Mouse (Mus musculus) MEL (cell line): Measurements from ENCODE around the gene Nsun2. TPM values are rescaled to one million over a fixed set of nuclear protein-coding genes. Genes with fewer than 3 reads are reported as not detected.
"Not testable (repeated sequence)": the region's sequence is repeated elsewhere in the genome, so short reads cannot be mapped to it uniquely, and the experiment has no call there.

ENCODE experiments used
- DNase-seq: peaks from one replicate; pipeline ENCODE4 v3.0.0; 2011; ENCODE audit warnings: low read depth, low spot score
- H3K27ac ChIP-seq: 2 replicates; pipeline ENCODE4 v1.5.1; 2012; ENCODE audit warnings: low read depth, mild to moderate bottlenecking, control low read depth, low read length, moderate library complexity; ENCODE audit not compliant: control insufficient read depth
- H3K27me3 ChIP-seq, 2 experiments: fragments of 150-350 bp in 1 of 2; sonication (generic) in 1 of 2; 2 replicates each; pipeline ENCODE4 v1.6.1; 2012; ENCODE audit warnings: low read length in 2 of 2, mild to moderate bottlenecking in 2 of 2, improper control_type of control experiment in 1 of 2, moderate library complexity in 1 of 2; ENCODE audit not compliant: insufficient read depth in 2 of 2, control insufficient read depth in 1 of 2
- H3K36me3 ChIP-seq, 2 experiments: 2 replicates each; pipeline ENCODE4 v1.6.1; 2012 to 2014; ENCODE audit warnings: low read length in 2 of 2, improper control_type of control experiment in 1 of 2, inconsistent platforms in 1 of 2, mild to moderate bottlenecking in 1 of 2; ENCODE audit not compliant: insufficient read depth in 2 of 2, control insufficient read depth in 1 of 2
- H3K4me1 ChIP-seq, 2 experiments: fragments of 150-350 bp in 1 of 2; sonication (generic) in 1 of 2; 2 replicates each; pipeline ENCODE4 v1.6.1; 2012; ENCODE audit warnings: low read length in 2 of 2, improper control_type of control experiment in 1 of 2, mild to moderate bottlenecking in 1 of 2; ENCODE audit not compliant: insufficient read depth in 2 of 2, control insufficient read depth in 1 of 2
- H3K4me3 ChIP-seq, 2 experiments: fragments of 150-350 bp in 1 of 2; sonication (generic) in 1 of 2; 2 replicates each; pipeline ENCODE4 v1.5.1; 2012; ENCODE audit warnings: low read depth in 2 of 2, low read length in 2 of 2, mild to moderate bottlenecking in 2 of 2, moderate library complexity in 2 of 2, control low read depth in 1 of 2, improper control_type of control experiment in 1 of 2; ENCODE audit not compliant: control insufficient read depth in 1 of 2, insufficient read depth in 1 of 2
- H3K79me2 ChIP-seq: 2 replicates; pipeline ENCODE4 v1.6.1; 2012; ENCODE audit warnings: mild to moderate bottlenecking, low read length, moderate library complexity; ENCODE audit not compliant: control insufficient read depth, poor library complexity, insufficient read depth
- H3K9ac ChIP-seq: 2 replicates; pipeline ENCODE4 v1.6.1; 2012; ENCODE audit warnings: low read depth, mild to moderate bottlenecking, control low read depth, low read length, moderate library complexity; ENCODE audit not compliant: control insufficient read depth, poor library complexity, severe bottlenecking
- H3K9me3 ChIP-seq: fragments of 150-350 bp; sonication (generic); replicated peaks from 2 replicates; pipeline ENCODE4 v1.6.1; 2012; ENCODE audit warnings: mild to moderate bottlenecking, low read length, improper control_type of control experiment, moderate library complexity; ENCODE audit not compliant: insufficient read depth
- BHLHE40 ChIP-seq: IDR thresholded peaks from 2 replicates; pipeline ENCODE4 v1.6.1; 2012; ENCODE audit warnings: low read depth, mild to moderate bottlenecking, inconsistent platforms, low read length, improper control_type of control experiment, borderline replicate concordance
- GABPA ChIP-seq: IDR thresholded peaks from 2 replicates; pipeline ENCODE4 v1.6.1; 2012; ENCODE audit warnings: low read depth, mild to moderate bottlenecking, inconsistent platforms, low read length, improper control_type of control experiment, moderate library complexity
- GATA1 ChIP-seq: IDR thresholded peaks from 2 replicates; pipeline ENCODE4 v1.6.1; 2011; ENCODE audit warnings: low read depth, low read length, improper control_type of control experiment
- KAT2A ChIP-seq: conservative IDR thresholded peaks from 2 replicates; pipeline ENCODE4 v1.6.1; 2012; ENCODE audit warnings: low read depth, low read length, improper control_type of control experiment, inconsistent platforms
- MAFK ChIP-seq: IDR thresholded peaks from 2 replicates; pipeline ENCODE4 v1.6.1; 2011; ENCODE audit warnings: low read depth, mild to moderate bottlenecking, low read length, improper control_type of control experiment, borderline replicate concordance
- MXI1 ChIP-seq: IDR thresholded peaks from 2 replicates; pipeline ENCODE4 v1.6.1; 2011; ENCODE audit warnings: mild to moderate bottlenecking, low read depth, low read length, improper control_type of control experiment
- POLR2A ChIP-seq, 2 experiments: IDR thresholded peaks; 2 replicates each; pipeline ENCODE4 v1.6.1; 2011 to 2012; ENCODE audit warnings: low read length in 2 of 2, mild to moderate bottlenecking in 2 of 2, control low read depth in 1 of 2, improper control_type of control experiment in 1 of 2, low read depth in 1 of 2, moderate library complexity in 1 of 2; ENCODE audit not compliant: control insufficient read depth in 1 of 2, insufficient read depth in 1 of 2, poor library complexity in 1 of 2
- RCOR1 ChIP-seq: IDR thresholded peaks from 2 replicates; pipeline ENCODE4 v1.6.1; 2012; ENCODE audit warnings: low read depth, mild to moderate bottlenecking, inconsistent platforms, low read length, improper control_type of control experiment
- TCF12 ChIP-seq: IDR thresholded peaks from 2 replicates; pipeline ENCODE4 v1.6.1; 2014; ENCODE audit warnings: low read depth, mild to moderate bottlenecking, inconsistent platforms, low read length, improper control_type of control experiment, moderate library complexity
- UBTF ChIP-seq: IDR thresholded peaks from 2 replicates; pipeline ENCODE4 v1.6.1; 2012; ENCODE audit warnings: low read depth, mild to moderate bottlenecking, inconsistent platforms, low read length, improper control_type of control experiment, moderate library complexity, borderline replicate concordance; ENCODE audit not compliant: insufficient read depth
- ZC3H11A ChIP-seq: IDR thresholded peaks from 2 replicates; pipeline ENCODE4 v1.6.1; 2012; ENCODE audit warnings: low read depth, mild to moderate bottlenecking, inconsistent platforms, low read length, improper control_type of control experiment
- polyA plus RNA-seq, 2 experiments: library from polyadenylated mRNA; stranded (reverse) in 1 of 2; unstranded in 1 of 2; fragments of >175 nt in 1 of 2; fragments of >200 nt in 1 of 2; gene quantifications; 2 replicates each; pipeline versions ENCODE4 v1.2.1 to v1.2.4; 2012; ENCODE audit warnings: low replicate concordance in 2 of 2, low read depth in 1 of 2; ENCODE audit not compliant: insufficient read length in 2 of 2, insufficient read depth in 1 of 2, missing spikeins in 1 of 2
- total RNA-seq: library from RNA; depleted of rRNA; stranded (reverse); fragments of 300-350 nt; gene quantifications from 2 replicates; pipeline ENCODE4 v1.2.3, GENCODE M21; 2012

Gene Nsun2
- total and polyA plus RNA-seq, 3 experiments = 277 to 303 (median 302) TPM

- Histone ChIP-seq H3K9me3 (no peaks in the 10 kb centered on the region), H3K79me2 (no peaks in the 10 kb centered on the region), H3K4me1 (no peaks in the 10 kb centered on the region), H3K4me3 (no peak overlapping the region), H3K27me3 (no peaks in the 10 kb centered on the region), H3K27ac (no peak overlapping the region), H3K36me3 (no peaks in the 10 kb centered on the region), H3K9ac (no peak overlapping the region)
- TF ChIP-seq BHLHE40 = no peak
- TF ChIP-seq TCF12 = no peak
- no peak for TF ChIP-seq KAT2A
- TF ChIP-seq POLR2A (IDR thresholded peaks at IDR 0.05; ENCODE audit: control insufficient read depth in 1 of 2, insufficient read depth in 1 of 2, low read depth in 1 of 2, low read length in 2 of 2, poor library complexity in 1 of 2) = no peak
- no peak for DNase-seq
Observed at GRCm38 (mm10) chr13:69596515-69596914, 63.0 kb downstream of the Nsun2 start.

- TF ChIP-seq MXI1 (no peak), POLR2A (IDR thresholded peaks at IDR 0.05; ENCODE audit: control insufficient read depth in 1 of 2, insufficient read depth in 1 of 2, low read depth in 1 of 2, low read length in 2 of 2, poor library complexity in 1 of 2) (no peak), ZC3H11A (no peak), RCOR1 (no peak), UBTF (no peak), GATA1 (no peak), MAFK (no peak), GABPA (no peak)
Observed at GRCm38 (mm10) chr13:69598867-69599266, 65.3 kb downstream of the Nsun2 start.

GRCm38 (mm10) chr13:69600863-69601262 is 67.3 kb downstream of the Nsun2 start:
- H3K79me2 ChIP-seq, H3K36me3 ChIP-seq, H3K9me3 ChIP-seq, H3K9ac ChIP-seq, H3K27me3 ChIP-seq, H3K4me3 ChIP-seq, H3K4me1 ChIP-seq, DNase-seq, H3K27ac ChIP-seq: not testable (repeated sequence)

More at GRCm38 (mm10) chr13:69598867-69599266, 65.3 kb downstream of the Nsun2 start:
- H3K27me3 ChIP-seq = no peaks in the 10 kb centered on the region
- no peaks in the 10 kb centered on the region for H3K9me3 ChIP-seq
- no peaks in the 10 kb centered on the region for H3K36me3 ChIP-seq
- no peaks in the 10 kb centered on the region for H3K79me2 ChIP-seq
- H3K4me3 ChIP-seq = no peak overlapping the region
- no peak overlapping the region for H3K27ac ChIP-seq
- H3K9ac ChIP-seq = no peak overlapping the region
- no peaks in the 10 kb centered on the region for H3K4me1 ChIP-seq
- no peak for DNase-seq
